Mouse (Mus musculus) CH12.LX (cell line): ENCODE measurements around the gene Dhx8. TPM values are rescaled to one million over a fixed set of nuclear protein-coding genes. Genes with fewer than 3 reads are reported as not detected.

Source experiments
- DNase-seq: peaks from one replicate; pipeline ENCODE4 v3.0.0-alpha.2; 2013; ENCODE audit errors: extremely low read depth
- H3K27ac ChIP-seq: 2 replicates; pipeline ENCODE4 v1.5.1; 2012; ENCODE audit warnings: low read depth, mild to moderate bottlenecking, control low read depth, moderate library complexity; ENCODE audit not compliant: insufficient read depth
- H3K27me3 ChIP-seq: replicated peaks from 2 replicates; pipeline ENCODE3; 2012; ENCODE audit warnings: inconsistent platforms
- H3K36me3 ChIP-seq, 2 experiments: replicated peaks in 1 of 2; 2 replicates each; pipeline versions ENCODE3 to v1.6.1; 2012; ENCODE audit warnings: inconsistent platforms in 1 of 2, low read length in 1 of 2, mild to moderate bottlenecking in 1 of 2, mixed read lengths in 1 of 2, moderate library complexity in 1 of 2; ENCODE audit not compliant: control insufficient read depth in 1 of 2, insufficient read depth in 1 of 2
- H3K4me1 ChIP-seq, 2 experiments: 2 replicates each; pipeline ENCODE4 v1.6.1; 2012; ENCODE audit warnings: inconsistent platforms in 1 of 2, moderate library complexity in 1 of 2; ENCODE audit not compliant: insufficient read depth in 2 of 2, control insufficient read depth in 1 of 2
- H3K4me2 ChIP-seq: 2 replicates; pipeline ENCODE4 v1.6.1; 2012; ENCODE audit warnings: low read depth, mild to moderate bottlenecking, control low read depth; ENCODE audit not compliant: poor library complexity, insufficient read depth, severe bottlenecking
- H3K4me3 ChIP-seq, 3 experiments: fragments of 150-350 bp in 1 of 3; sonication (generic) in 1 of 3; replicated peaks in 1 of 3; 2 replicates each; pipeline versions ENCODE3 to v1.5.1; 2011 to 2012; ENCODE audit warnings: low read depth in 2 of 3, low read length in 2 of 3, mild to moderate bottlenecking in 2 of 3, moderate library complexity in 2 of 3, control low read depth in 1 of 3, improper control_type of control experiment in 1 of 3, inconsistent platforms in 1 of 3, mixed read lengths in 1 of 3; ENCODE audit not compliant: poor library complexity in 1 of 3
- H3K79me2 ChIP-seq: replicated peaks from 2 replicates; pipeline ENCODE4 v1.6.1; 2012; ENCODE audit warnings: mild to moderate bottlenecking, moderate library complexity; ENCODE audit not compliant: control insufficient read depth, poor library complexity, insufficient read depth, severe bottlenecking; ENCODE audit errors: extremely low read depth
- H3K9ac ChIP-seq: 2 replicates; pipeline ENCODE4 v1.6.1; 2012; ENCODE audit warnings: low read depth, mild to moderate bottlenecking, control low read depth, moderate library complexity; ENCODE audit not compliant: insufficient read depth
- H3K9me3 ChIP-seq: replicated peaks from 2 replicates; pipeline ENCODE3; 2012; ENCODE audit warnings: low read length, inconsistent platforms, mixed read lengths
- BHLHE40 ChIP-seq: IDR thresholded peaks from 2 replicates; pipeline ENCODE4 v1.6.1; 2011; ENCODE audit warnings: mild to moderate bottlenecking, low read depth, low read length, improper control_type of control experiment
- CTCF ChIP-seq, 2 experiments: IDR thresholded peaks in 1 of 2; conservative IDR thresholded peaks in 1 of 2; 2 replicates each; pipeline ENCODE4 v1.5.1; 2011 to 2012; ENCODE audit warnings: low read depth in 2 of 2, low read length in 2 of 2, improper control_type of control experiment in 1 of 2, inconsistent platforms in 1 of 2, mild to moderate bottlenecking in 1 of 2, moderate library complexity in 1 of 2
- E2F4 ChIP-seq: IDR thresholded peaks from 2 replicates; pipeline ENCODE4 v1.6.1; 2011; ENCODE audit warnings: low read depth, low read length, improper control_type of control experiment; ENCODE audit not compliant: insufficient replicate concordance
- EP300 ChIP-seq: IDR thresholded peaks from 2 replicates; pipeline ENCODE4 v1.6.1; 2011; ENCODE audit warnings: low read length, improper control_type of control experiment
- ETS1 ChIP-seq: conservative IDR thresholded peaks from 2 replicates; pipeline ENCODE4 v1.6.1; 2012; ENCODE audit warnings: low read depth, mild to moderate bottlenecking, inconsistent platforms, low read length, improper control_type of control experiment, moderate library complexity
- GABPA ChIP-seq: IDR thresholded peaks from 2 replicates; pipeline ENCODE4 v1.6.1; 2012; ENCODE audit warnings: low read depth, low read length, improper control_type of control experiment, inconsistent platforms; ENCODE audit not compliant: insufficient replicate concordance
- HCFC1 ChIP-seq: IDR thresholded peaks from 2 replicates; pipeline ENCODE4 v1.6.1; 2012; ENCODE audit warnings: low read depth, mild to moderate bottlenecking, inconsistent platforms, low read length, improper control_type of control experiment
- IRF4 ChIP-seq: IDR thresholded peaks from 2 replicates; pipeline ENCODE4 v1.6.1; 2014; ENCODE audit warnings: low read depth, mild to moderate bottlenecking, inconsistent platforms, low read length, improper control_type of control experiment
- JUN ChIP-seq: IDR thresholded peaks from 2 replicates; pipeline ENCODE4 v1.6.1; 2011; ENCODE audit warnings: low read depth, mild to moderate bottlenecking, low read length, improper control_type of control experiment, moderate library complexity; ENCODE audit not compliant: insufficient read depth
- JUND ChIP-seq: conservative IDR thresholded peaks from 2 replicates; pipeline ENCODE4 v1.6.1; 2011; ENCODE audit warnings: low read depth, low read length, improper control_type of control experiment
- KAT2A ChIP-seq: IDR thresholded peaks from 2 replicates; pipeline ENCODE4 v1.6.1; 2012; ENCODE audit warnings: low read length, improper control_type of control experiment, inconsistent platforms; ENCODE audit not compliant: insufficient replicate concordance
- MAFK ChIP-seq: IDR thresholded peaks from 2 replicates; pipeline ENCODE4 v1.6.1; 2011; ENCODE audit warnings: low read length, improper control_type of control experiment; ENCODE audit not compliant: insufficient replicate concordance
- MAX ChIP-seq: IDR thresholded peaks from 2 replicates; pipeline ENCODE4 v1.6.1; 2011; ENCODE audit warnings: low read length, improper control_type of control experiment
- MAZ ChIP-seq: IDR thresholded peaks from 2 replicates; pipeline ENCODE4 v1.6.1; 2012; ENCODE audit warnings: low read depth, mild to moderate bottlenecking, inconsistent platforms, low read length, improper control_type of control experiment, moderate library complexity
- MXI1 ChIP-seq: IDR thresholded peaks from 2 replicates; pipeline ENCODE4 v1.6.1; 2011; ENCODE audit warnings: mild to moderate bottlenecking, low read depth, low read length, improper control_type of control experiment
- MYC ChIP-seq: IDR thresholded peaks from 2 replicates; pipeline ENCODE4 v1.6.1; 2011; ENCODE audit warnings: low read depth, mild to moderate bottlenecking, improper control_type of control experiment, low read length
- PAX5 ChIP-seq: IDR thresholded peaks from 2 replicates; pipeline ENCODE4 v1.6.1; 2012; ENCODE audit warnings: low read length, inconsistent platforms, mixed read lengths
- RAD21 ChIP-seq: IDR thresholded peaks from 2 replicates; pipeline ENCODE4 v1.6.1; 2011; ENCODE audit warnings: low read depth, mild to moderate bottlenecking, low read length, improper control_type of control experiment, moderate library complexity
- SMC3 ChIP-seq: IDR thresholded peaks from 2 replicates; pipeline ENCODE4 v1.6.1; 2011; ENCODE audit warnings: low read depth, low read length, improper control_type of control experiment
- TBP ChIP-seq: conservative IDR thresholded peaks from 2 replicates; pipeline ENCODE4 v1.6.1; 2011; ENCODE audit warnings: low read depth, low read length, improper control_type of control experiment
- TCF12 ChIP-seq: IDR thresholded peaks from 2 replicates; pipeline ENCODE4 v1.6.1; 2014; ENCODE audit warnings: low read depth, mild to moderate bottlenecking, inconsistent platforms, low read length, improper control_type of control experiment
- UBTF ChIP-seq: IDR thresholded peaks from 2 replicates; pipeline ENCODE4 v1.6.1; 2012; ENCODE audit warnings: low read depth, mild to moderate bottlenecking, inconsistent platforms, low read length, improper control_type of control experiment, moderate library complexity
- USF1 ChIP-seq: IDR thresholded peaks from 2 replicates; pipeline ENCODE4 v1.6.1; 2014; ENCODE audit warnings: low read depth, mild to moderate bottlenecking, inconsistent platforms, low read length, improper control_type of control experiment
- ZC3H11A ChIP-seq: IDR thresholded peaks from 2 replicates; pipeline ENCODE4 v1.6.1; 2012; ENCODE audit warnings: low read depth, mild to moderate bottlenecking, inconsistent platforms, low read length, improper control_type of control experiment
- ZKSCAN1 ChIP-seq: IDR thresholded peaks from 2 replicates; pipeline ENCODE4 v1.6.1; 2012; ENCODE audit warnings: low read depth, inconsistent platforms, low read length, improper control_type of control experiment, borderline replicate concordance
- ZMIZ1 ChIP-seq: IDR thresholded peaks from 2 replicates; pipeline ENCODE4 v1.6.1; 2012; ENCODE audit warnings: low read depth, mild to moderate bottlenecking, inconsistent platforms, low read length, improper control_type of control experiment
- ZNF384 ChIP-seq: IDR thresholded peaks from 2 replicates; pipeline ENCODE4 v1.6.1; 2012; ENCODE audit warnings: low read depth, low read length, improper control_type of control experiment, inconsistent platforms
- dilution Hi-C: fragments of 300-500 bp; cut with MboI; formaldehyde crosslinking; loops from 2 replicates; pipeline ENCODE4 v1.14.3; 2020; ENCODE audit warnings: low sequenced_read_pairs; ENCODE audit not compliant: extremely low pct_unique_long_range_greater_than_20kb, extremely low pct_ligation_motif_present
- in situ Hi-C: fragments of 300-500 bp; cut with MboI; formaldehyde crosslinking; loops from 3 replicates; pipeline ENCODE4 v1.14.3; 2019; ENCODE audit warnings: low sequenced_read_pairs, low pct_ligation_motif_present, low pct_unique_long_range_greater_than_20kb, mixed read lengths
- polyA plus RNA-seq: library from polyadenylated mRNA; unstranded; fragments of >175 nt; gene quantifications from 2 replicates; pipeline ENCODE4 v1.2.1, GENCODE M21; 2012; ENCODE audit warnings: low read depth; ENCODE audit not compliant: insufficient read length
- total RNA-seq, 2 experiments: library from RNA; depleted of rRNA; stranded (reverse); fragments of 300-350 nt in 1 of 2; fragments of >200 nt in 1 of 2; gene quantifications; 2 replicates each; pipeline ENCODE4 v1.2.3; 2012 to 2014

Dhx8 gene
- total and polyA plus RNA-seq, 3 experiments, result 24.3 to 61.7 (median 33.4) TPM

- dilution Hi-C loops, result no loop called here
These were observed 25.8 kb upstream of the Dhx8 start for GRCm38 (mm10) chr11:101706764-101707448.

GRCm38 (mm10) chr11:101708482-101708881 is 24.2 kb upstream of the Dhx8 start:
- Histone ChIP-seq H3K79me2 (no peaks in the 10 kb centered on the region), H3K36me3 (no peaks in the 10 kb centered on the region), H3K27ac (no peak overlapping the region), H3K9ac (no peak overlapping the region), H3K4me3 (no peak overlapping the region), H3K27me3 (peaks cover 25% of the 10 kb centered on the region), H3K4me2 (no peak overlapping the region), H3K4me1 (peaks cover 0 to 10% of the 10 kb centered on the region in 2 experiments; a peak in 2 of 4 replicates), H3K9me3 (no peaks in the 10 kb centered on the region)
- no peak for DNase-seq
- TF ChIP-seq MAFK (no peak), SMC3 (no peak), MYC (no peak), MAX (no peak), ZNF384 (no peak), BHLHE40 (no peak), GABPA (no peak), EP300 (no peak), ETS1 (no peak), CTCF (conservative IDR thresholded peaks at IDR 0.05 in 1 of 2, IDR thresholded peaks at IDR 0.05 in 1 of 2; ENCODE audit: low read depth in 2 of 2, low read length in 2 of 2) (no peak), UBTF (no peak), PAX5 (no peak), E2F4 (no peak), MXI1 (no peak), ZKSCAN1 (no peak), KAT2A (no peak), RAD21 (no peak), JUN (no peak), TBP (no peak)
- in situ Hi-C loops, result no loop called here
- dilution Hi-C loops, result no loop called here

More at GRCm38 (mm10) chr11:101706764-101707448, 25.8 kb upstream of the Dhx8 start:
- Histone ChIP-seq H3K79me2 (no peaks in the 10 kb centered on the region), H3K4me3 (no peak overlapping the region), H3K4me2 (no peak overlapping the region), H3K9ac (no peak overlapping the region), H3K36me3 (no peaks in the 10 kb centered on the region), H3K9me3 (no peaks in the 10 kb centered on the region), H3K27ac (no peak overlapping the region), H3K4me1 (peaks cover 0 to 10% of the 10 kb centered on the region in 2 experiments; a peak in 2 of 4 replicates), H3K27me3 (peaks cover 26% of the 10 kb centered on the region)
- in situ Hi-C loops, result no loop called here
- TF ChIP-seq IRF4 (no peak), ZNF384 (no peak), HCFC1 (no peak), MAZ (no peak), USF1 (no peak), ZMIZ1 (no peak), ETS1 (no peak), JUND (no peak), TCF12 (no peak), ZC3H11A (no peak), MAFK (no peak), ZKSCAN1 (no peak)
- DNase-seq, result no peak
